Mouse (Mus musculus) heart, adult 10 weeks (tissue): ENCODE data around the gene Fcer1g. TPM values are rescaled to one million over a fixed set of nuclear protein-coding genes. Genes with fewer than 3 reads are reported as not detected.

ENCODE experiments used
- polyA plus RNA-seq: library from polyadenylated mRNA; stranded (reverse); fragments of 350-450 nt; fragmentation: Illumina TruSeq; extraction: RNeasy Lipid Tissue Mini Kit (QIAGEN cat#74804); gene quantifications from one replicate; pipeline ENCODE4 v1.2.3, GENCODE M21; 2014; ENCODE audit warnings: low read depth, low replicate concordance

Gene Fcer1g
- polyA plus RNA-seq, result 22.5 TPM

GRCm38 (mm10) chr1:171234126-171234525 is at the start of gene Fcer1g:
TSS of gene Fcer1g (minus strand) at chr1:171234365.

GRCm38 (mm10) chr1:171280916-171281527 is 46.9 kb upstream of the Fcer1g start, which contains the start of gene Ppox:
TSS of gene Ppox (minus strand) at chr1:171281186.

GRCm38 (mm10) chr1:171269848-171270572 is 35.8 kb upstream of the Fcer1g start, which contains the start of gene B4galt3:
TSS of gene B4galt3 (plus strand) at chr1:171270328.

DNA sequence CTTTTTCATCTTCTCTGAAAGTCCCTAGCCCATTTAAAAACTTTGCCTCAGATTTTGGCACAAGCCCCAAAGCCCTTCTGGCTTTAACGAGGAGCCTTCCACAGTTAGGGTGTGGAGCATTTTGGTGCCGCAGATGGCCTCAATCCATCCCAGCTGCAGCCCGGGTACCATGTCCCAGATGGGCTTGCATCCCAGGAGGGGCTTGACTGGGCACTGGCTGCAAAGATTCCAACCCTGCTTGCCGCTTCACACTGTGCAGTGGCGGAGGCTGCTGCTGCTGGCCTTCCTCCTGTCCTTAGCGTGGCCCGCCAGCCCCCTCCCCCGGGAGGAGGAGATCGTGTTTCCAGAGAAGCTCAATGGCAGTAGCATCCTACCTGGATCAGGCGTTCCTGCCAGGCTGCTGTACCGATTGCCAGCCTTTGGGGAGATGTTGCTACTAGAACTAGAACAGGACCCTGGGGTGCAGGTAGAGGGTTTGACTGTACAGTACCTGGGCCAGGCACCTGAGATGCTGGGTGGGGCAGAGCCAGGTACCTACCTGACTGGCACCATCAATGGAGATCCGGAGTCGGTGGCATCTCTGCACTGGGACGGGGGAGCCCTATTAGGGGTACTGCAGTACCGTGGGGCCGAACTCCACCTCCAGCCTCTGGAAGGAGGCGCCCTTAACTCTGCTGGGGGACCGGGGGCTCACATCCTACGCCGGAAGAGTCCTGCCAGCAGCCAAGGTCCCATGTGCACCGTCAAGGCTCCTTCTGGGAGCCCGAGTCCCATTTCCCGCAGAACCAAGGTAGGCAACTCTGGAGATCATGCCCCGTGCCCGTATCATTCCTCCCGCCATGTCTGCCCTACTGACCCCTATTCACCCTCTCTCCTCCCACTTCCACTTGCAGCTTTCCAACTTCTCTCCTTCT is 16.8 kb upstream of the Fcer1g start, which contains the start of gene Ndufs2:
Gene Ndufs2 (minus strand): TSS at position 709 of the 914 bp plus-strand sequence.

GRCm38 (mm10) chr1:171249913-171250600 is 15.9 kb upstream of the Fcer1g start, which contains the start of gene Adamts4:
TSS of gene Adamts4 (plus strand) at chr1:171250421.

DNA sequence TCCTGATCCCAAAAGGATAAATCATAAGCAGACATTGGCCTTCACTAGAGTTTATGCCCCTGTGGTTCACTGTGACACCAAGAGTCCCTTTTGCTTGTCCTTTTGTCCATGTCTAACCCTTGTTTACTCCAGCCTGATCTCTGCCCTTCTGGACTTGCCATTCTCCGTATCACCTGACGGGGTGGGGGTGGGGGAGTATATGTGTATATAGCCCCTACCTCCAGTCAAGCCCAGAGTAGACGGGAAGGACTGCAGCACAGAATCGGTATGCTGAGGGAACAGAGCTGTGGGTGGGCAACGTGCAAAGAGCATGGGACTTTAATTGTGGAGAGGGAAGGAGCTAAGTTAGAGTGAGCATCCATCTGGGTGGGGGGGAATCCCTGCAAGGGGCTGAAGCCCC is 9.3 kb downstream of the Fcer1g start, which contains the start of gene Apoa2:
Gene Apoa2 (plus strand): TSS at position 198 of the 400 bp plus-strand sequence.

DNA sequence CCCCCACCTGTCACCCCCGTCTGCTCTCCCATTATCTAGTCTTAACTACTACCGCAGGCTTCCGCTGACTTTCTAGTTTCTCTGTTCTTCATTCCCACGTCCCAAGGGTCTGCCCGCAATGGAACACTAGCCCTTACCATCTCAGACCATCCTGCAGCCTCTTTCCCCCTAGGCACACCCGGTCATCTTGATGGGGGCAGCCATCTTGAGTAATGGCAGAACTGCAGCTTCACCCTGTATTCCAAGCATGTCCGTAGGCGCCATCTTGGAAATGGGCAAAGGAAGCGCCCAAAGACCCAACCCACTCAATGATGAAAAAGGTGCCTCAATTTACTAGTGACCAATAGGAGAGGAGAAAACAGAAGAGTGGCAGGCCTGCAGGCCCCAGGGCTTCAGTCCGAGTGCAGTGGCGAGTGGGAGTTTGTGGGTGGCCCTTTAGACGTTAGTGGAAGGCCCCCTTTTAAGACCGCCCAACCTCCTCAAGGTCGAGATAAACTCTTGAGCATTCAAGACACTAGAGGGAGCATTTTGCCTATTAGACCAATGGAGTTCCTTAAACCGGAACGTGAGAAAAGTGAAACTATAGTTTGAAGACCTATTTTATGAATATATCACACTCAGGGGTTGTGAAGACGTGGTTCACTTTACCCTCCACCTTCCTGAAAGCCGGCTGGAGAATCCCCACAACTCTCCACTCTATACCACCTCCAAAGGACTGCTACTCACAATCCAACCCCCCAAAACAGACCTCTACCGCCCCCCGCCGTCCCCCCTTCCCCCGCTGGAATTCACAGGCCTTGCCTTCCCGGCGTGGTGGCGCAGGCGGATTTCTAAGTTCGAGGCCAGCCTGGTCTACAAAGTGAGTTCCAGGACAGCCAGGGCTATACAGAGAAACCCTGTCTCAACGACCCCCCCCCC is 11.7 kb downstream of the Fcer1g start, which contains the start of gene Tomm40l:
Gene Tomm40l (minus strand): TSS at position 277 of the 918 bp plus-strand sequence.

GRCm38 (mm10) chr1:171213801-171214496 is 20.2 kb downstream of the Fcer1g start, which contains the start of gene Nr1i3:
TSS of gene Nr1i3 (plus strand) at chr1:171213970.

GRCm38 (mm10) chr1:171195887-171196397 is 38.2 kb downstream of the Fcer1g start, which contains the start of gene Pcp4l1:
TSS of gene Pcp4l1 (minus strand) at chr1:171196268.

Other genes starting within 250 kb of the Fcer1g start
- 0.86 TPM for gene Fcgr4, start 215.4 kb downstream of the Fcer1g start, polyA plus RNA-seq
- 18.7 TPM for gene Fcgr3, start 169.4 kb downstream of the Fcer1g start, polyA plus RNA-seq
- 1.6 TPM for gene Cfap126, start 120.4 kb downstream of the Fcer1g start, polyA plus RNA-seq
- gene Sdhc, start 83.8 kb downstream of the Fcer1g start, polyA plus RNA-seq, result 513 TPM
- 1.1 TPM for gene Mpz, start 83.7 kb downstream of the Fcer1g start, polyA plus RNA-seq
- gene Pcp4l1, start 38.1 kb downstream of the Fcer1g start, polyA plus RNA-seq, result 383 TPM
- gene Nr1i3, start 20.4 kb downstream of the Fcer1g start, polyA plus RNA-seq, result 0.16 TPM
- 90.3 TPM for gene Tomm40l, start 11.9 kb downstream of the Fcer1g start, polyA plus RNA-seq
- 18.8 TPM for gene Apoa2, start 9.3 kb downstream of the Fcer1g start, polyA plus RNA-seq
- gene Adamts4, start 16.1 kb upstream of the Fcer1g start, polyA plus RNA-seq, result 0.86 TPM
- 1,308 TPM for gene Ndufs2, start 17.0 kb upstream of the Fcer1g start, polyA plus RNA-seq
- gene B4galt3, start 36.0 kb upstream of the Fcer1g start, polyA plus RNA-seq, result 19.0 TPM
- 28.1 TPM for gene Ppox, start 46.8 kb upstream of the Fcer1g start, polyA plus RNA-seq
- 27.0 TPM for gene Usp21, start 53.6 kb upstream of the Fcer1g start, polyA plus RNA-seq
- gene Ufc1, start 60.7 kb upstream of the Fcer1g start, polyA plus RNA-seq, result 94.8 TPM
- 29.9 TPM for gene Dedd, start 94.8 kb upstream of the Fcer1g start, polyA plus RNA-seq
- 45.2 TPM for gene Nit1, start 111.3 kb upstream of the Fcer1g start, polyA plus RNA-seq
- 90.2 TPM for gene Pfdn2, start 111.3 kb upstream of the Fcer1g start, polyA plus RNA-seq
- gene Klhdc9, start 126.4 kb upstream of the Fcer1g start, polyA plus RNA-seq, result not detected
- 0.47 TPM for gene Nectin4, start 135.7 kb upstream of the Fcer1g start, polyA plus RNA-seq
- 3.0 TPM for gene Arhgap30, start 154.6 kb upstream of the Fcer1g start, polyA plus RNA-seq
- gene Usf1, start 176.9 kb upstream of the Fcer1g start, polyA plus RNA-seq, result 34.5 TPM
- 3.4 TPM for gene Tstd1, start 184.5 kb upstream of the Fcer1g start, polyA plus RNA-seq
- gene F11r, start 203.2 kb upstream of the Fcer1g start, polyA plus RNA-seq, result 41.0 TPM